Mouse (Mus musculus) midbrain, embryonic 16.5 days (tissue): ENCODE measurements around the gene Phka1. TPM values are rescaled to one million over a fixed set of nuclear protein-coding genes. Genes with fewer than 3 reads are reported as not detected.
A peak's percentile ranks its signal among the peaks of the same experiment; 100 is the strongest.
"Not testable (repeated sequence)": the region's sequence is repeated elsewhere in the genome, so short reads cannot be mapped to it uniquely, and the experiment has no call there.

Experiments used
- ATAC-seq: fragments of 200-750 bp; cut with Nextera tagmentation; 2 replicates; pipeline ENCODE4 v1.8.0; 2017; ENCODE audit warnings: moderate TSS enrichment
- H3K27ac ChIP-seq: fragments of 300-500 bp; sonication (generic); 2 replicates; pipeline ENCODE4 v1.5.1; 2014; ENCODE audit warnings: mild to moderate bottlenecking, low read length, mixed read lengths
- H3K27me3 ChIP-seq: fragments of 300-500 bp; sonication (generic); 2 replicates; pipeline ENCODE4 v1.6.1; 2014; ENCODE audit warnings: low read depth, low read length, mixed read lengths; ENCODE audit not compliant: control insufficient read depth, insufficient read depth
- H3K36me3 ChIP-seq: fragments of 300-500 bp; sonication (generic); 2 replicates; pipeline ENCODE4 v1.6.1; 2014; ENCODE audit warnings: mild to moderate bottlenecking, low read length, moderate library complexity, mixed read lengths; ENCODE audit not compliant: control insufficient read depth, insufficient read depth
- H3K4me1 ChIP-seq: fragments of 300-500 bp; sonication (generic); 2 replicates; pipeline ENCODE4 v1.6.1; 2014; ENCODE audit warnings: mild to moderate bottlenecking, low read length, mixed read lengths; ENCODE audit not compliant: control insufficient read depth, insufficient read depth
- H3K4me2 ChIP-seq: fragments of 300-500 bp; sonication (generic); 2 replicates; pipeline ENCODE4 v1.6.1; 2014; ENCODE audit warnings: mild to moderate bottlenecking, low read length, mixed read lengths
- H3K4me3 ChIP-seq: fragments of 300-500 bp; sonication (generic); 2 replicates; pipeline ENCODE4 v1.5.1; 2014; ENCODE audit warnings: low read depth, mild to moderate bottlenecking, low read length, moderate library complexity, mixed read lengths
- H3K9ac ChIP-seq: fragments of 300-500 bp; sonication (generic); 2 replicates; pipeline ENCODE4 v1.6.1; 2014; ENCODE audit warnings: low read depth, low read length, mixed read lengths
- H3K9me3 ChIP-seq: fragments of 300-500 bp; sonication (generic); replicated peaks from 2 replicates; pipeline ENCODE4 v1.6.1; 2014; ENCODE audit warnings: mild to moderate bottlenecking, low read length, mixed read lengths; ENCODE audit not compliant: control insufficient read depth, poor library complexity, severe bottlenecking
- WGBS: fragments of 180-500 bp; shearing (Covaris S2); extraction: QIAGEN DNeasy Blood & Tissue Kit; methylation state at CpG from one replicate; pipeline ENCODE4 v1.1.7; 2014; 5-methylcytosine and 5-hydroxymethylcytosine counted together
- polyA plus RNA-seq: library from polyadenylated mRNA; unstranded; fragments of >200 nt; fragmentation: Nextera tagmentation; extraction: Ambion mirVana; gene quantifications from 2 replicates; pipeline ENCODE4 v1.2.1, GENCODE M21; 2015

The Phka1 gene
- polyA plus RNA-seq: 9.5 TPM in 2 replicates

GRCm38 (mm10) chrX:102643823-102644572, at the start of gene Phka1:
TSS of gene Phka1 (minus strand) at chrX:102644246.
- ATAC-seq: peak; percentile 94
- 24% methylated on average over 47 of the region's 60 CpGs for WGBS

GRCm38 (mm10) chrX:102689252-102689651, 45.2 kb upstream of the Phka1 start:
- ATAC-seq: not testable (repeated sequence)

More at GRCm38 (mm10) chrX:102643823-102644572, at the start of gene Phka1:
- Histone ChIP-seq H3K27me3 (peaks cover 11% of the 10 kb centered on the region), H3K9ac (peak within 1 kb of the TSS; percentile 55; the same call in 1 of the 2 replicates), H3K4me1 (no peaks in the 10 kb centered on the region), H3K9me3 (no peaks in the 10 kb centered on the region), H3K4me2 (peak within 1 kb of the TSS; percentile 65), H3K4me3 (peak within 1 kb of the TSS; percentile 55), H3K36me3 (no peaks in the 10 kb centered on the region), H3K27ac (no peak within 1 kb of the TSS)

DNA sequence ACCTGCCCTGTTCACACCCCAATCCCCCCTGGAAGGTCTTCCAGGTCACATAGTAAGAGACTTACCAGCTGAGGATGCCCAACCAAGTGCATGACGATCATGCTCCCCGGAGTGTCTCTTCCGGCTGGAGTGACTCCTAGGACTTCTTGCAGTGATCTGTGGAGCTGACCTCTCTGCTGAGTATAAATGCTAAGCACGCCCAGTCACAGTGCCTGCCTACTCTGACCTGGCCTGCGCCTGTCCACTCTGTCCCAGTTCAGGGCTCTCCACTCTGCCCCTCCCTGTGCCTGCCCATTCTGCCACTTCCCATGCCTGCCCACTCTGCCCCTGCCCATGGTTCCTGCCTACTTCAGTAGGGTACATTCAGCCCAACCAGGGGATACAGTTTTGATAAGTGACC, 42.8 kb upstream of the Phka1 start, which contains the start of gene Gm3880:
Gene Gm3880 (minus strand): TSS at position 101 of the 400 bp plus-strand sequence.
- not testable (repeated sequence) for H3K4me3 ChIP-seq, ATAC-seq, H3K27me3 ChIP-seq, H3K4me2 ChIP-seq, H3K36me3 ChIP-seq, H3K9me3 ChIP-seq, H3K4me1 ChIP-seq, H3K27ac ChIP-seq, H3K9ac ChIP-seq
- 85% methylated on average over 5 of the region's 5 CpGs for WGBS

More at GRCm38 (mm10) chrX:102689252-102689651, 45.2 kb upstream of the Phka1 start:
- H3K4me2 ChIP-seq, H3K9me3 ChIP-seq, H3K36me3 ChIP-seq, H3K27ac ChIP-seq, H3K4me3 ChIP-seq, H3K4me1 ChIP-seq, H3K9ac ChIP-seq, H3K27me3 ChIP-seq: not testable (repeated sequence)
- WGBS: 12% methylated on average over 3 of the region's 4 CpGs

- H3K9me3 ChIP-seq, H3K4me1 ChIP-seq, H3K9ac ChIP-seq, H3K4me3 ChIP-seq, H3K4me2 ChIP-seq, H3K36me3 ChIP-seq, H3K27ac ChIP-seq, ATAC-seq, H3K27me3 ChIP-seq: not testable (repeated sequence)
- 39% methylated on average over 3 of the region's 3 CpGs for WGBS
These were observed 40.7 kb upstream of the Phka1 start for GRCm38 (mm10) chrX:102684706-102685105.

DNA sequence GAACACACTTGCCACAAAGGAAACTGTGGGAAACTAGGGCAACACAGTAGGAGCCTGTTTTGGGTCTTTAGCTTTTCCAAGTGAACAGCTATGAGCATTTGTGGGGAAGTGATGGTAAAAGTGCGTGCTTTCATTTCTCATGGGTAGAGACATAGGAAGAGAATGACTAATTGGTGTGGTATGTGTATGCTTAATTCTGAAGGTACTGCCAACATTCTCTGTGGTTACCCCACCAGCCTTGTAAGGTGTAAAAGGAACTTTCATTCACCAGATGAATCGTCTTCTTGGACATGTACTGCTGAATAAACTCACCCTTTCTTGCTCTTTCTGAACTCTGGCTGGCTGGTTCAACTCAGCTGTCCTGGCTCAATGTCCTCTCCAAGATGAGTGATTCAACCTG, 22.6 kb upstream of the Phka1 start:
- Histone ChIP-seq H3K9me3 (no peaks in the 10 kb centered on the region), H3K4me3 (no peak overlapping the region), H3K9ac (no peak overlapping the region), H3K4me2 (no peak overlapping the region), H3K36me3 (no peaks in the 10 kb centered on the region), H3K4me1 (no peaks in the 10 kb centered on the region), H3K27ac (no peak overlapping the region), H3K27me3 (no peaks in the 10 kb centered on the region)
- ATAC-seq: no peak
- WGBS: 88% methylated on average over 2 of the region's 2 CpGs

GRCm38 (mm10) chrX:102660712-102661111, 16.7 kb upstream of the Phka1 start:
- Histone ChIP-seq H3K4me1 (no peaks in the 10 kb centered on the region), H3K9me3 (no peaks in the 10 kb centered on the region), H3K27me3 (no peaks in the 10 kb centered on the region), H3K27ac (no peak overlapping the region), H3K36me3 (no peaks in the 10 kb centered on the region), H3K4me2 (no peak overlapping the region), H3K9ac (no peak overlapping the region), H3K4me3 (no peak overlapping the region)
- ATAC-seq: no peak
- 16% methylated on average over 3 of the region's 3 CpGs for WGBS

DNA sequence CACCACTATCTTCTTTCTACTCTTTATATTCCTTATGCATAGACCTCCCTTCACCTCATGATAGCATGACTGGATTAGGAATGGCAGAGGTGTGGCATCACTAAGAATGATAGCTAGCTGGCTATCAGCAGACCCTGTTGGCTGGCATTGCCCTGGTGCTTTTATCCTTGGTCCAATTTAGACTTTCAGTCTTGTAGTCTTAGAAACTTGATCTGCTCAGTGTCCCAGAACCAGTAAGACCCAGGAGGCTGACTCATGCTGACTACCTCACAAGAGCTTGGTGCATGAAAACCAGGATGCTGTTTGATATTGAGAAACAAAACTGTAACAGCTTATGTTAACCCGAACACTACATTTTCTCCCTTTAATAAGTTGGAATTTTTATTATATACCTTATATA, 1.6 kb upstream of the Phka1 start:
- no peaks in the 10 kb centered on the region for H3K4me1 ChIP-seq
- 97% methylated on average over 1 of the region's 1 CpGs for WGBS
- no peak overlapping the region for H3K4me2 ChIP-seq
- H3K36me3 ChIP-seq: no peaks in the 10 kb centered on the region
- no peaks in the 10 kb centered on the region for H3K9me3 ChIP-seq
- H3K4me3 ChIP-seq: no peak overlapping the region
- ATAC-seq: no peak
- no peak overlapping the region for H3K27ac ChIP-seq
- H3K9ac ChIP-seq: no peak overlapping the region
- peaks cover 9% of the 10 kb centered on the region; the same call in 1 of the 2 replicates for H3K27me3 ChIP-seq

DNA sequence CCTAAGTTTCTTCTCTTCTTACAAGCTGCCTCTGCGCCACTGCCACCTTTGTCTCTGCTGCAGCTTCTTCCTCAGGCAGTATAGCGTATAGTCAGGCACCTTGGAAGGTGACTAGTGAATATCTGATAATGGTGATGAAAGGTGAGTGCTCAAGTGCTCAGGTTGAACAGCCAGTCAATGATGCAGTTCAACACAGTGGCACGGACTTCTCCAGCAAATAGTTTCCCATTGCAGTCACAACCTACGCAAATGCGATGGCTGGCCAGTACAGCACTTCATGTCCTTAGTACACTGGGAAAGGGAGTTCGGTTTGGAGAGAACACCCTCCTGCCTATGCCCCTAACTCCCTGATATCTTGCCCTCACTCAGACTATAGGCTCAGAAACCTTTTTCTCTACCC, 1.1 kb upstream of the Phka1 start:
- no peak overlapping the region; the same call in 1 of the 2 replicates for H3K4me3 ChIP-seq
- 44% methylated on average over 6 of the region's 6 CpGs for WGBS

GRCm38 (mm10) chrX:102644573-102644951, 516 bp upstream of the Phka1 start:
- Histone ChIP-seq H3K27ac (no peak overlapping the region), H3K4me1 (no peaks in the 10 kb centered on the region), H3K4me2 (peak overlapping the region; percentile 65), H3K9me3 (no peaks in the 10 kb centered on the region), H3K36me3 (no peaks in the 10 kb centered on the region), H3K4me3 (peak overlapping the region; percentile 55), H3K9ac (peak overlapping the region; percentile 46; the same call in 1 of the 2 replicates), H3K27me3 (peaks cover 11% of the 10 kb centered on the region)
- 17% methylated on average over 8 of the region's 8 CpGs for WGBS
- peak; percentile 76 for ATAC-seq

More for the DNA sequence above, 1.1 kb upstream of the Phka1 start:
- Histone ChIP-seq H3K27me3 (peaks cover 9% of the 10 kb centered on the region; the same call in 1 of the 2 replicates), H3K27ac (no peak overlapping the region), H3K4me2 (peak overlapping the region; percentile 65), H3K4me1 (no peaks in the 10 kb centered on the region), H3K9me3 (no peaks in the 10 kb centered on the region), H3K36me3 (no peaks in the 10 kb centered on the region), H3K9ac (no peak overlapping the region)
- ATAC-seq: no peak
